Mouse (Mus musculus): ENCODE measurements around the gene Loxl3. TPM values are rescaled to one million over a fixed set of nuclear protein-coding genes. Genes with fewer than 3 reads are reported as not detected.
A peak's percentile ranks its signal among the peaks of the same experiment; 100 is the strongest.

Gene Loxl3
- polyA plus RNA-seq, 1 experiment: 124 TPM

- Histone ChIP-seq H3K4me3 (ENCODE audit: insufficient read depth, low read length) (peak within 1 kb of the TSS; percentile 76), H3K4me1 (ENCODE audit: control insufficient read depth, insufficient read depth, low read length) (no peaks in the 10 kb centered on the region), H3K27ac (ENCODE audit: insufficient read depth, low read length) (peak within 1 kb of the TSS; percentile 84)
- TF ChIP-seq CTCF (IDR thresholded peaks at IDR 0.05; ENCODE audit: borderline replicate concordance, insufficient read depth, low read length) (no peak), POLR2A (IDR thresholded peaks at IDR 0.05; ENCODE audit: low read depth, low read length) (no peak; the same call in 1 of the 2 replicates)
Measured at GRCm38 (mm10) chr6:83077630-83078323, 43.8 kb downstream of the Loxl3 start, which contains the start of gene Pcgf1. Pcgf1 (plus strand) TSS chr6:83077869.

- Histone ChIP-seq H3K27ac (ENCODE audit: insufficient read depth, low read length) (peak overlapping the region; percentile 84), H3K4me3 (ENCODE audit: insufficient read depth, low read length) (peak overlapping the region; percentile 76), H3K4me1 (ENCODE audit: control insufficient read depth, insufficient read depth, low read length) (no peaks in the 10 kb centered on the region)
- peak; percentile 62 for TF ChIP-seq POLR2A (IDR thresholded peaks at IDR 0.05; ENCODE audit: low read depth, low read length)
- no peak for TF ChIP-seq CTCF (IDR thresholded peaks at IDR 0.05; ENCODE audit: borderline replicate concordance, insufficient read depth, low read length)
Measured at GRCm38 (mm10) chr6:83078324-83078858, 44.4 kb downstream of the Loxl3 start.

GRCm38 (mm10) chr6:83080210-83080609, 46.2 kb downstream of the Loxl3 start:
- TF ChIP-seq CTCF (IDR thresholded peaks at IDR 0.05; ENCODE audit: borderline replicate concordance, insufficient read depth, low read length) (no peak), POLR2A (IDR thresholded peaks at IDR 0.05; ENCODE audit: low read depth, low read length) (no peak)
- no peak overlapping the region for H3K27ac ChIP-seq (ENCODE audit: insufficient read depth, low read length)
- no peak overlapping the region for H3K4me3 ChIP-seq (ENCODE audit: insufficient read depth, low read length)
- H3K4me1 ChIP-seq (ENCODE audit: control insufficient read depth, insufficient read depth, low read length): no peaks in the 10 kb centered on the region

- no peak overlapping the region for H3K27ac ChIP-seq (ENCODE audit: insufficient read depth, low read length)
- H3K4me3 ChIP-seq (ENCODE audit: insufficient read depth, low read length): no peak overlapping the region
- H3K4me1 ChIP-seq (ENCODE audit: control insufficient read depth, insufficient read depth, low read length): no peaks in the 10 kb centered on the region
- TF ChIP-seq POLR2A (IDR thresholded peaks at IDR 0.05; ENCODE audit: low read depth, low read length) (no peak), CTCF (IDR thresholded peaks at IDR 0.05; ENCODE audit: borderline replicate concordance, insufficient read depth, low read length) (no peak)
Measured at GRCm38 (mm10) chr6:83083497-83083896, 49.5 kb downstream of the Loxl3 start.

GRCm38 (mm10) chr6:83084477-83084876, 50.5 kb downstream of the Loxl3 start:
- H3K27ac ChIP-seq (ENCODE audit: insufficient read depth, low read length): no peak overlapping the region
- no peak for TF ChIP-seq CTCF (IDR thresholded peaks at IDR 0.05; ENCODE audit: borderline replicate concordance, insufficient read depth, low read length)
- peak; percentile 30; the same call in 1 of the 2 replicates for TF ChIP-seq POLR2A (IDR thresholded peaks at IDR 0.05; ENCODE audit: low read depth, low read length)
- no peak overlapping the region for H3K4me3 ChIP-seq (ENCODE audit: insufficient read depth, low read length)
- no peaks in the 10 kb centered on the region for H3K4me1 ChIP-seq (ENCODE audit: control insufficient read depth, insufficient read depth, low read length)

- H3K4me3 ChIP-seq (ENCODE audit: insufficient read depth, low read length): no peak within 1 kb of the TSS
- no peaks in the 10 kb centered on the region for H3K4me1 ChIP-seq (ENCODE audit: control insufficient read depth, insufficient read depth, low read length)
- no peak within 1 kb of the TSS for H3K27ac ChIP-seq (ENCODE audit: insufficient read depth, low read length)
- TF ChIP-seq CTCF (IDR thresholded peaks at IDR 0.05; ENCODE audit: borderline replicate concordance, insufficient read depth, low read length): no peak
- no peak for TF ChIP-seq POLR2A (IDR thresholded peaks at IDR 0.05; ENCODE audit: low read depth, low read length)
Measured at GRCm38 (mm10) chr6:83086121-83087035, 52.4 kb downstream of the Loxl3 start, which contains the start of gene Lbx2. Lbx2 (plus strand) TSS chr6:83086367.

GRCm38 (mm10) chr6:83087205-83087925, 53.4 kb downstream of the Loxl3 start:
- no peak overlapping the region for H3K27ac ChIP-seq (ENCODE audit: insufficient read depth, low read length)
- no peak overlapping the region for H3K4me3 ChIP-seq (ENCODE audit: insufficient read depth, low read length)
- H3K4me1 ChIP-seq (ENCODE audit: control insufficient read depth, insufficient read depth, low read length): no peaks in the 10 kb centered on the region
- no peak for TF ChIP-seq CTCF (IDR thresholded peaks at IDR 0.05; ENCODE audit: borderline replicate concordance, insufficient read depth, low read length)
- no peak for TF ChIP-seq POLR2A (IDR thresholded peaks at IDR 0.05; ENCODE audit: low read depth, low read length)

- Histone ChIP-seq H3K27ac (ENCODE audit: insufficient read depth, low read length) (no peak overlapping the region), H3K4me3 (ENCODE audit: insufficient read depth, low read length) (no peak overlapping the region), H3K4me1 (ENCODE audit: control insufficient read depth, insufficient read depth, low read length) (no peaks in the 10 kb centered on the region)
- TF ChIP-seq POLR2A (IDR thresholded peaks at IDR 0.05; ENCODE audit: low read depth, low read length) (no peak), CTCF (IDR thresholded peaks at IDR 0.05; ENCODE audit: borderline replicate concordance, insufficient read depth, low read length) (no peak)
Measured at GRCm38 (mm10) chr6:83087926-83088260, 53.9 kb downstream of the Loxl3 start.

- H3K4me1 ChIP-seq (ENCODE audit: control insufficient read depth, insufficient read depth, low read length): no peaks in the 10 kb centered on the region
- H3K4me3 ChIP-seq (ENCODE audit: insufficient read depth, low read length): no peak overlapping the region
- TF ChIP-seq POLR2A (IDR thresholded peaks at IDR 0.05; ENCODE audit: low read depth, low read length) (no peak), CTCF (IDR thresholded peaks at IDR 0.05; ENCODE audit: borderline replicate concordance, insufficient read depth, low read length) (no peak)
- H3K27ac ChIP-seq (ENCODE audit: insufficient read depth, low read length): no peak overlapping the region
Measured at GRCm38 (mm10) chr6:83092416-83093127, 58.6 kb downstream of the Loxl3 start.

All from embryonic fibroblast, embryonic 13.5 days (primary cell).